Mouse (Mus musculus) heart, postnatal 4 days (tissue): ENCODE measurements at regions not wholly inside any gene's neighbourhood (a gene's known extent, or its start where the extent isn't known, plus 50 kb on each side); places are given as distances from the start of the nearest gene placed in this dataset.
"Not testable (repeated sequence)": the region's sequence is repeated elsewhere in the genome, so short reads cannot be mapped to it uniquely, and the experiment has no call there.

Source experiments
- DNase-seq: peaks from one replicate; pipeline ENCODE4 v3.0.0; 2021

DNA sequence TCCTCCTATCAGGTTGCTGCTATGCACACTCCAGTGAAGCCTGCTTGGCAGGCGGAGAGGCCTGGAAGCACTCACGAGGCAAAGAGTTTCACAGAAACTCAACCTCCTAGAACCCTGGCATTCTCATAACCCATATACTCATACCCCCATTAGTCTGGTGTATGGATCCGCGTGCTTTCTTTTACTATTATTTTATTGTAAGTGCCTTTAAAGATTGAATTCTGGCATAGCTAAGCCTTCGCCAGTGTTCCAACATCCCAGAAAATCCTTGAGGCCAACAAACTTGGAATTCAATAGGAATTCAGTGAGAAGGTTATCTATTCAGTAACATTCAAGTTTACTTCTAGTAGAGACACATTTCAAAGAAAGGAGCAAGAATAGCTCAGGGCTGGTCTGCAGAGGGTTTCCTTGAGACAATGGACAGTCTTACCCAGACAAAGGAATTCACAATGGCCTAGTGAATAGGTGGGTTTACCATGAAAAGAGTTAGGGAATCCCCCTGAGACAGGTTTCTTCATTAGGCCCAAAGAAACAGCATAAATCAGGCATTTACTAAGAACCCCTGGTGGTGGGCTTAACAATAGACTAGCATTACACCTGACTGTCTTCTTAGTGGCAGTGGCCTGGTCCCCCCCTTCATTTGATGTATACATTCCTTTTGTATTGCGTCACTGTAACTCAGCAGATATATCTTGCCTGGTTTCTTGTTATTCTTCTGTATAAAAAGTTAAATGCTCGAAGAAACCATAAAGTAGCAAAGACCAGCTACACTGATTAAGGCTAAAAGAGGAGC lies 80.8 kb upstream of the Gm15446 start:
- DNase-seq: not testable (repeated sequence)

DNA sequence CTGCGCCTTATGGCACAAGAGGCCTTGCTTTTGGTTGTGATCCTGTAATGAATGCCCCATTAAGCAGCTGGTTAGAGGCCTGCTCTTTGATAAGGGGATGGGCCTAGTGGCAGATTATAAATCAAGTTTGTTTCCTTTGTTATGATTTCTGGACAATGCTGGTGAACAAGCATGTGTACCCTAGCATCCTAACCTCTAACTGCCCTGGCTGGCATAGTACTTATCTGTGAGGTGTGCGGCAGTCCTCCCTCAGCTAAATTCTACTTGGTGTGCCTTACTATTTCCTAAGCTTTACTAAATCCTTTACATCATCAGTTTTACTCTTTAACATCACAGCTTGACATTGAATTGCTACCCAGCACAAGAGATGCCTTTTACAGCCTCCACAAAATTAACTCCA lies 79.0 kb upstream of the Gm15446 start:
- DNase-seq: not testable (repeated sequence)

DNA sequence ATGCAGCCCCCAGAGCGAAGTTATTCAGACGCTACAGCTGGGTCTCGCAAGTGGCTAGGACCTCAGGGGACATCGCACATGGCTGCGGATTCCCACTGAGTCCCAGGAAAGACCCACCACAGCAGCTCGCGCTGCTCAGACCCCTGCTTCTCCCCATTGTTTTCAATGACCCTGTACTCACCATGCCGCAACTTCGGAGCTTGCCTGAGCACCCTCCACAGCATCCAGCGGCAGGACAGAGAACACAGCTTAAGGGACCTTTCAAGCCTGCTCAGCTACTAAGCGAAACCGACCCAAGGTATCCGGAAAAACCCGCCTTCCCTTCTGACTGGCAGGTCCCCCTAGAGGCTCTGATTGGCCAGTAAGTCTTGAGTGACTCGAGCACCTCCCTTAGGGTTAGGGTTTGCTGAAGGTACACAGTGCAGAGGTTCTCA lies 78.4 kb upstream of the Gm15446 start:
- DNase-seq: peak; percentile 17

GRCm38 (mm10) chr5:109851225-109851624 lies 72.0 kb upstream of the Gm15446 start:
- DNase-seq: not testable (repeated sequence)

- no peak for DNase-seq
Measured at GRCm38 (mm10) chr5:109860402-109860801, 62.8 kb upstream of the Gm15446 start.

DNA sequence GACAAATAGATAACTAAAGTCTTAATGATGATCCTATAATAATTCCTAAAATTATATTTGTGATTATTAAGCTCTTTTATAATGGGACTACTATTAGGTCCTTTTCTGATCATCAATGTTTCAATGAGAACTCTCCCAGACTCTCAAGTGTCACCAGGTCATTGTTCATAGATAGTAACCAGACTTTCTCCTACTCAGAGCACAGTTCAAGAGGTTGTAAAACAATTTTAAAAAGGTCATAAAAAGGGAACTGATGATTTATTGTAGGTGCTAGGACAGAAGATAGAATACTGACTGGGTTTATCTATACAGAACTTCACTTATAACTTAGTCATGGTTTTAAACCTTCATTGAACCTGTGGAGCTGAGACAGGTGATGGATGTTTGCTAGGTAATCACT lies 58.7 kb upstream of the Gm15446 start:
- DNase-seq: not testable (repeated sequence)

DNA sequence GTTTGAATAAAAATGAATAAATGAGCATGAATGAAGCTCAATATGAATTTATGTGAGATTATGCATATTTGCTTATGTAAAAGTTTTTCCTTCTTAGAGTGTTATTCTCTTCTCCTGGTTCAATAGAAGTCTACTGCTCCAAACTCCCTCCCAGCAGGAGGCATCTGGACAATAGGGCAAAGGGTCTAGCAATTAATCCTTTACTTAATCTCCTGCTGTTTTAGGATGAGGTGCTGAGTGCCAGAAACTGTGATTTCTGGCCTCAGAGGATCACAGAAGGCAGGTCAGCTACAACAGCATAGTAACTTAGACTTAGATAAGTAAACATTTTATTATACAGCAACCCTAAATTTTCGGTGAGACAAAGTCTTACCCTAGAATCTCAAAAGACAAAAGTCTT lies 57.6 kb upstream of the Gm15446 start:
- no peak for DNase-seq

DNA sequence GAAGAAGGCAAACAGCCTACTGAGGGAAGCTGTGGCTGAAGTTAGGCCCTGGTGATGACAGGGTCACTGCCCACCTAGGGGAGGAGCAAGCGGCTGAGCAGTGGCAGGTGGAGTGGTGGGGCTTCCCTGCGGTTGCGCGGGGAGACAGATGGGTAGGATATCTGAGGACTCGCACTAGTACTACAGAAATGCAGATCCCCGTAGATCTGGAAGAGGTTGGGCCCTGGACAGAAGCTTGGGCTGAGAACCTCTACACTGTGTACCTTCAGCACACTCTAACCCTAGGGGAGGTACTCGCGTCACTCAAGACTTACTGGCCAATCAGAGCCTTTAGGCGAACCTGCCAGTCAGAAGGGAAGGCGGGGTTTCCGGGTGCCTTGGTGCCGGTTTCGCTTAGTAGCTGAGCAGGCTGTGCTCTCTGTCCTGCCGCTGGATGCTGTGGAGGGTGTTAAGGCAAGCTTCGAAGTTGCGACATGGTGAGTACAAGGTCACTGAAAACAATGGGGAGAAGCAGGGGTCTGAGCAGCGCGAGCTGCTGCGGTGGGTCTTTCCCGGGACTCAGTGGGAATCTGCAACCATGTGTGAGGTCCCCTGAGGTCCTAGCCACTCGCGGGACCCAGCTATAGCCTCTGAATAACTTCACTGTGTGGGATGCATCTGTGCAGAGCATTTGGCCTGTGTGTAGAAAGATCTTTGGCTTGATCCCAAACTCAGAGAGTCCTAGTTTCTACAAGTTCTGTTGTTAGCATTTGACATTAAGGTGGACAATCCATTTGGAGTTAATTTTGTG lies 56.7 kb upstream of the Gm15446 start:
- peak; percentile 84 for DNase-seq

DNA sequence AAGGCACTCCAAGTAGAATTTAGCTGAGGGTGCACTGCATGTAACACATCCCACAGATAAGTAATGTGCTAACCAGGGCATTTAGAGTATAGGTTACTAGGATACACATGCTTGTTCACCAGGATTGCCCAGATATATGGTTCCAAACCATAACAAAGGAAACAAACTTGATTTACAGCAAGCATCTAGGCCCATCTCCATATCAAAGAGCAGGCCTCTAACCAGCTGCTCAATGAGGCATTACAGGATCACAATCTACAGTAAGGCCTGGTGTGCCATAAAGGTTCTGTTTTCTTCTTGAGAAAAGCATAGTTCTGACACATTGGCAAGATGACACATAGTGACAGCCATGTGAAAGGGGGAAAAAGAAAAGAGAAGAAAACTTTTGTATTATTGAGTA lies 56.0 kb upstream of the Gm15446 start:
- not testable (repeated sequence) for DNase-seq
